ENCODE assay signal across 18 mouse cellular contexts in the genomic region with DNA sequence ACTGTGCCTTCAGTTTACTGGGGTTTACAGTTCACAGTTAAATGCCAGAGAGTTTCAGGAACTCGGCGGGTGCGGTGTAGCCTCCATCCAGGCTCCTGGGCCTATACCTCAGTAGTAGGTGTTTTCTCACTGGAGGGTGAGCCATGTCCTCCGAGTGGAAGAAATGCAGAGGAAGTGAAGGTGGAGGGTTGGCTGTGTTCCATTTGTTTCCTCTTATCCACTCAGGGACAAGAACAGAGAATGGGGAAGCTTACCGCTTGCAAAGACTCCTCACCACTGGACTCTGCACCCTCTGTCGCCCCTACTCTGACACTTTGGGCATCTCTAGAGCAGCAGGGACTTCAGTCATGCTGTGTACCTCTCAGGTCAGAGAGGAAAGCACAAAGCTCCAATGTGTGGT.
DNase-seq lines count a peak whose midpoint lies in the region; ATAC-seq lines count a peak whose summit lies in the region.
"Had no signal": no experiment of that assay in that cellular context is flagged by ENCODE, and none has a peak within 500 bp of the region (broad histone marks: within the 10 kb centered on the region; RNA-seq: fewer than 3 reads in every experiment).

No protein-coding gene starts in this region.

- DNase-seq in heart, adult 11 months, result peak; percentile 72
- no peak for DNase-seq in heart, postnatal 36 days
- DNase-seq in limb, embryonic 11.5 days (ENCODE audit: low spot score), result no peak
- no peak for DNase-seq in right cerebral cortex, adult 2 months (ENCODE audit: low spot score in 2 of 2)
- no peak for DNase-seq in spleen, postnatal 14 days (ENCODE audit: low spot score in 2 of 2)
- DNase-seq: adrenal gland, postnatal 10 days; cerebellum, adult 18-20 months; heart, postnatal 10 days; kidney, adult 18-20 months; kidney, postnatal 14 days; thymus, adult 2 months had no signal

- H3K27ac ChIP-seq in limb, embryonic 11.5 days (replicated peaks; ENCODE audit: low read depth, low read length), result peak overlapping the region; percentile 47; the same call in 1 of the 2 replicates
- peak overlapping the region; percentile 57; the same call in 1 of the 2 replicates for H3K27ac ChIP-seq in liver, embryonic 15.5 days (replicated peaks)
- no peak overlapping the region for H3K27ac ChIP-seq in kidney, embryonic 15.5 days
- H3K27ac ChIP-seq: hindbrain, embryonic 15.5 days had no signal

- 80% methylated on average over 6 of the region's 6 CpGs for WGBS in limb, embryonic 11.5 days
- WGBS in liver, embryonic 15.5 days (ENCODE audit: insufficient replicate concordance), result 58% methylated on average over 6 of the region's 6 CpGs
- 77% methylated on average over 6 of the region's 6 CpGs for WGBS in kidney, embryonic 15.5 days

- H3K4me3 ChIP-seq in limb, embryonic 11.5 days (ENCODE audit: low read depth, low read length), result no peak overlapping the region
- no peak overlapping the region for H3K4me3 ChIP-seq in liver, embryonic 15.5 days (replicated peaks)
- no peak overlapping the region for H3K4me3 ChIP-seq in kidney, embryonic 15.5 days (replicated peaks)
- H3K4me3 ChIP-seq: hindbrain, embryonic 15.5 days; megakaryocyte, embryonic 14.5 days had no signal

- no peak overlapping the region for H3K4me2 ChIP-seq in limb, embryonic 11.5 days (ENCODE audit: low read depth, severe bottlenecking)
- no peak overlapping the region for H3K4me2 ChIP-seq in liver, embryonic 15.5 days
- no peak overlapping the region for H3K4me2 ChIP-seq in kidney, embryonic 15.5 days
- H3K4me2 ChIP-seq: hindbrain, embryonic 15.5 days had no signal

- peaks cover 3% of the 10 kb centered on the region; the same call in 1 of the 2 replicates for H3K4me1 ChIP-seq in limb, embryonic 11.5 days (ENCODE audit: control insufficient read depth, insufficient read depth, low read length)
- H3K4me1 ChIP-seq in liver, embryonic 15.5 days (replicated peaks), result peaks cover 7% of the 10 kb centered on the region
- H3K4me1 ChIP-seq in kidney, embryonic 15.5 days, result peaks cover 4% of the 10 kb centered on the region; the same call in 1 of the 2 replicates

- no peaks in the 10 kb centered on the region for H3K9me3 ChIP-seq in limb, embryonic 11.5 days (ENCODE audit: control insufficient read depth, low read length)
- no peaks in the 10 kb centered on the region for H3K9me3 ChIP-seq in liver, embryonic 15.5 days (replicated peaks)
- H3K9me3 ChIP-seq in kidney, embryonic 15.5 days (replicated peaks), result no peaks in the 10 kb centered on the region
- H3K9me3 ChIP-seq: hindbrain, embryonic 15.5 days; megakaryocyte, embryonic 14.5 days had no signal

- H3K36me3 ChIP-seq in limb, embryonic 11.5 days (ENCODE audit: control insufficient read depth, insufficient read depth, low read length), result no peaks in the 10 kb centered on the region
- H3K36me3 ChIP-seq in liver, embryonic 15.5 days (replicated peaks), result no peaks in the 10 kb centered on the region
- H3K36me3 ChIP-seq in kidney, embryonic 15.5 days, result no peaks in the 10 kb centered on the region
- H3K36me3 ChIP-seq: hindbrain, embryonic 15.5 days had no signal

- intact Hi-C loops in heart, postnatal 36 days (cut with DNase I), result no loop called here

- H3K27me3 ChIP-seq in limb, embryonic 11.5 days (ENCODE audit: control insufficient read depth, insufficient read depth, low read length), result no peaks in the 10 kb centered on the region
- no peaks in the 10 kb centered on the region for H3K27me3 ChIP-seq in liver, embryonic 15.5 days
- no peaks in the 10 kb centered on the region for H3K27me3 ChIP-seq in kidney, embryonic 15.5 days
- H3K27me3 ChIP-seq: hindbrain, embryonic 15.5 days had no signal

- peak; percentile 68 for ATAC-seq in common myeloid progenitor, adult 5-6 weeks (replicated peaks; ENCODE audit: low read depth, poor library complexity, severe bottlenecking)
- no peak for ATAC-seq in limb, embryonic 11.5 days (ENCODE audit: insufficient number of reproducible peaks, low FRiP score, low TSS enrichment, low read depth)
- no peak for ATAC-seq in liver, embryonic 15.5 days (ENCODE audit: insufficient read depth)
- ATAC-seq in kidney, embryonic 15.5 days (replicated peaks; ENCODE audit: low FRiP score), result no peak
- ATAC-seq: lung, postnatal 0 days; midbrain, embryonic 16.5 days had no signal

- no peak overlapping the region for H3K9ac ChIP-seq in limb, embryonic 11.5 days (ENCODE audit: low read length)
- H3K9ac ChIP-seq in liver, embryonic 15.5 days, result no peak overlapping the region
- no peak overlapping the region for H3K9ac ChIP-seq in kidney, embryonic 15.5 days
- H3K9ac ChIP-seq: hindbrain, embryonic 15.5 days had no signal
